Mouse (Mus musculus): ENCODE results near the gene Ldhal6b. TPM values are rescaled to one million over a fixed set of nuclear protein-coding genes. Genes with fewer than 3 reads are reported as not detected.
A peak's percentile ranks its signal among the peaks of the same experiment; 100 is the strongest.

Gene Ldhal6b
- polyA plus RNA-seq, 1 experiment: 0.38 TPM

GRCm38 (mm10) chr17:5429772-5430133, 11.2 kb upstream of the Ldhal6b start:
- WGBS: 78% methylated on average over 9 of the region's 9 CpGs
- TF ChIP-seq CTCF (IDR thresholded peaks at IDR 0.05; ENCODE audit: insufficient read depth, low read length) (no peak), POLR2A (IDR thresholded peaks at IDR 0.05; ENCODE audit: borderline replicate concordance, extremely low read depth, low read depth, low read length) (no peak)
- Histone ChIP-seq H3K4me3 (replicated peaks; ENCODE audit: extremely low read depth, low read depth, low read length) (no peak overlapping the region), H3K4me1 (ENCODE audit: control insufficient read depth, insufficient read depth, low read length) (no peaks in the 10 kb centered on the region; the same call in 1 of the 2 replicates)
- no peak for DNase-seq

GRCm38 (mm10) chr17:5429090-5429771, 10.7 kb upstream of the Ldhal6b start:
- peak; percentile 82 for DNase-seq
- no peak overlapping the region for H3K4me3 ChIP-seq (replicated peaks; ENCODE audit: extremely low read depth, low read depth, low read length)
- 56% methylated on average over 10 of the region's 10 CpGs for WGBS
- H3K4me1 ChIP-seq (ENCODE audit: control insufficient read depth, insufficient read depth, low read length): no peaks in the 10 kb centered on the region; the same call in 1 of the 2 replicates
- peak; percentile 95 for TF ChIP-seq CTCF (IDR thresholded peaks at IDR 0.05; ENCODE audit: insufficient read depth, low read length)
- TF ChIP-seq POLR2A (IDR thresholded peaks at IDR 0.05; ENCODE audit: borderline replicate concordance, extremely low read depth, low read depth, low read length): no peak

GRCm38 (mm10) chr17:5425204-5425603, 6.6 kb upstream of the Ldhal6b start:
- no peaks in the 10 kb centered on the region; the same call in 1 of the 2 replicates for H3K4me1 ChIP-seq (ENCODE audit: control insufficient read depth, insufficient read depth, low read length)
- H3K4me3 ChIP-seq (replicated peaks; ENCODE audit: extremely low read depth, low read depth, low read length): no peak overlapping the region
- no peak for DNase-seq
- 22% methylated on average over 3 of the region's 3 CpGs for WGBS
- TF ChIP-seq POLR2A (IDR thresholded peaks at IDR 0.05; ENCODE audit: borderline replicate concordance, extremely low read depth, low read depth, low read length): no peak
- TF ChIP-seq CTCF (IDR thresholded peaks at IDR 0.05; ENCODE audit: insufficient read depth, low read length): no peak

GRCm38 (mm10) chr17:5424156-5424555, 5.6 kb upstream of the Ldhal6b start:
- DNase-seq: no peak
- H3K4me1 ChIP-seq (ENCODE audit: control insufficient read depth, insufficient read depth, low read length): no peaks in the 10 kb centered on the region; the same call in 1 of the 2 replicates
- WGBS: 74% methylated on average over 8 of the region's 8 CpGs
- TF ChIP-seq CTCF (IDR thresholded peaks at IDR 0.05; ENCODE audit: insufficient read depth, low read length) (no peak), POLR2A (IDR thresholded peaks at IDR 0.05; ENCODE audit: borderline replicate concordance, extremely low read depth, low read depth, low read length) (no peak)
- no peak overlapping the region for H3K4me3 ChIP-seq (replicated peaks; ENCODE audit: extremely low read depth, low read depth, low read length)

- TF ChIP-seq POLR2A (IDR thresholded peaks at IDR 0.05; ENCODE audit: borderline replicate concordance, extremely low read depth, low read depth, low read length) (no peak), CTCF (IDR thresholded peaks at IDR 0.05; ENCODE audit: insufficient read depth, low read length) (no peak)
- Histone ChIP-seq H3K4me1 (ENCODE audit: control insufficient read depth, insufficient read depth, low read length) (no peaks in the 10 kb centered on the region; the same call in 1 of the 2 replicates), H3K4me3 (replicated peaks; ENCODE audit: extremely low read depth, low read depth, low read length) (no peak overlapping the region)
- no peak for DNase-seq
- 47% methylated on average over 4 of the region's 4 CpGs for WGBS
Measured at GRCm38 (mm10) chr17:5421835-5422234, 3.3 kb upstream of the Ldhal6b start.

- DNase-seq: no peak
- TF ChIP-seq CTCF (IDR thresholded peaks at IDR 0.05; ENCODE audit: insufficient read depth, low read length) (no peak), POLR2A (IDR thresholded peaks at IDR 0.05; ENCODE audit: borderline replicate concordance, extremely low read depth, low read depth, low read length) (no peak)
- Histone ChIP-seq H3K4me3 (replicated peaks; ENCODE audit: extremely low read depth, low read depth, low read length) (no peak overlapping the region), H3K4me1 (ENCODE audit: control insufficient read depth, insufficient read depth, low read length) (no peaks in the 10 kb centered on the region)
- 63% methylated on average over 6 of the region's 6 CpGs for WGBS
Measured at GRCm38 (mm10) chr17:5419771-5420518, 1.4 kb upstream of the Ldhal6b start.

GRCm38 (mm10) chr17:5419056-5419455, 489 bp upstream of the Ldhal6b start:
- TF ChIP-seq POLR2A (IDR thresholded peaks at IDR 0.05; ENCODE audit: borderline replicate concordance, extremely low read depth, low read depth, low read length): no peak
- no peak for TF ChIP-seq CTCF (IDR thresholded peaks at IDR 0.05; ENCODE audit: insufficient read depth, low read length)
- DNase-seq: no peak
- 84% methylated on average over 9 of the region's 9 CpGs for WGBS
- Histone ChIP-seq H3K4me3 (replicated peaks; ENCODE audit: extremely low read depth, low read depth, low read length) (no peak overlapping the region), H3K4me1 (ENCODE audit: control insufficient read depth, insufficient read depth, low read length) (no peaks in the 10 kb centered on the region)

- DNase-seq: no peak
- Histone ChIP-seq H3K4me3 (replicated peaks; ENCODE audit: extremely low read depth, low read depth, low read length) (no peak overlapping the region), H3K4me1 (ENCODE audit: control insufficient read depth, insufficient read depth, low read length) (no peaks in the 10 kb centered on the region)
- 91% methylated on average over 3 of the region's 3 CpGs for WGBS
- TF ChIP-seq CTCF (IDR thresholded peaks at IDR 0.05; ENCODE audit: insufficient read depth, low read length) (no peak), POLR2A (IDR thresholded peaks at IDR 0.05; ENCODE audit: borderline replicate concordance, extremely low read depth, low read depth, low read length) (no peak)
Measured at GRCm38 (mm10) chr17:5416518-5416917, 2.0 kb downstream of the Ldhal6b start.

- H3K4me3 ChIP-seq (replicated peaks; ENCODE audit: extremely low read depth, low read depth, low read length): no peak overlapping the region
- no peaks in the 10 kb centered on the region for H3K4me1 ChIP-seq (ENCODE audit: control insufficient read depth, insufficient read depth, low read length)
- DNase-seq: no peak
- TF ChIP-seq POLR2A (IDR thresholded peaks at IDR 0.05; ENCODE audit: borderline replicate concordance, extremely low read depth, low read depth, low read length): no peak
- TF ChIP-seq CTCF (IDR thresholded peaks at IDR 0.05; ENCODE audit: insufficient read depth, low read length): no peak
- 84% methylated on average over 3 of the region's 3 CpGs for WGBS
Measured at GRCm38 (mm10) chr17:5414041-5414440, 4.5 kb downstream of the Ldhal6b start.
